Mouse (Mus musculus): ENCODE results near the gene Ccdc189. TPM values are rescaled to one million over a fixed set of nuclear protein-coding genes. Genes with fewer than 3 reads are reported as not detected.
"Not testable (repeated sequence)": the region's sequence is repeated elsewhere in the genome, so short reads cannot be mapped to it uniquely, and the experiment has no call there.

Gene Ccdc189
- polyA plus RNA-seq, 1 experiment = 6.1 TPM

DNA sequence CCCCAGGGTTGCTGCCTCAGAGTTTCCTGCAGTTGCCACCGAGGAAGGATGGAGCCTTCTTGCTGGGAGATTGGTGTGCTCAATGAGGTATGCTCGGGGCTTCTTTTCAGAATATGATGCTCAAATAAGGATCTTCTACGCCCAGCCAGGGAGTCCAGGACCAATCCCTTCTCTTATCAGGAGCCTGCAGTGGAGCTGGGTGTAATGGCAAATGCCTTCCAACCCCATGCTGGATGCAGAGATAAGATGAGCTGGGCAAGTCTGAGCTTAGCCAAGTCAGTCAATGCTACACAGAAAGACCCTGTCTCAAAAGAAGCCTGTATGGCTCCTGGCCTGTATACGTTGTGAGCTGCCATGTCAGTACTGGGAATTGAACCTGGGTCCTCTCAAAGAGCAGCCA is 38.1 kb upstream of the Ccdc189 start:
- no peak overlapping the region for H3K4me3 ChIP-seq
- TF ChIP-seq POLR2A (IDR thresholded peaks at IDR 0.05; ENCODE audit: insufficient read length, low read depth) = no peak
- no peak for TF ChIP-seq CEBPB (IDR thresholded peaks at IDR 0.05; ENCODE audit: insufficient read depth, poor library complexity, severe bottlenecking)
- no peak for TF ChIP-seq REST (IDR thresholded peaks at IDR 0.05; ENCODE audit: insufficient read depth, insufficient read length)

DNA sequence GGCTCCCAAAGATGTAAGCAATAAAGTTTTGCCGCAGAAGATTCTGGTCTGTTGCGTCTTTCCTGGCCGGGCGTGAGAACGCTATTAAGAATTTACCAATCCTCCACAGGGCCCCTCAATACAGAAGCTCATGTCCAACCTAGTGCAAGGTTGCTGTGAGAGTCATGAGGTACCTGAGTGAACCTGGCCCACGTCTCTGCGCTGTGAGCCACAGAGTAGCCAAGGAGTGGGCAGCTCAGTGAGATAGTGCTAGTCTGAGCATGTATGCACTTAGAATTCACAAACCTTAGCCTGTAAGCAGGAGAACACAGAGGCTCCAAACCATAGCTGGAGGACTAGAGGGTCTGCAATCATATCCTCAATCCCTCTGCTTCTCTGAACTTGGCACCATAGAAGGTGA is 37.6 kb upstream of the Ccdc189 start:
- TF ChIP-seq POLR2A (IDR thresholded peaks at IDR 0.05; ENCODE audit: insufficient read length, low read depth) (no peak), REST (IDR thresholded peaks at IDR 0.05; ENCODE audit: insufficient read depth, insufficient read length) (no peak), MYOG (IDR thresholded peaks at IDR 0.05; ENCODE audit: control insufficient read depth in 1 of 3, insufficient read depth in 1 of 3, insufficient read length in 2 of 3, low read depth in 2 of 3) (no peak), TCF12 (IDR thresholded peaks at IDR 0.05; ENCODE audit: insufficient read depth, poor library complexity, severe bottlenecking) (no peak), TCF3 (IDR thresholded peaks at IDR 0.05; ENCODE audit: insufficient read length, low read depth) (no peak), CEBPB (IDR thresholded peaks at IDR 0.05; ENCODE audit: insufficient read depth, poor library complexity, severe bottlenecking) (no peak), POLR2AphosphoS2 (IDR thresholded peaks at IDR 0.05; ENCODE audit: insufficient read length, low read depth) (no peak), MAX (IDR thresholded peaks at IDR 0.05; ENCODE audit: low read depth) (no peak), SRF (IDR thresholded peaks at IDR 0.05; ENCODE audit: control insufficient read depth, insufficient read length, low read depth) (no peak), MYOD1 (IDR thresholded peaks at IDR 0.05; ENCODE audit: control insufficient read depth in 1 of 3, insufficient read length in 2 of 3, low read depth in 2 of 3) (no peak), USF1 (IDR thresholded peaks at IDR 0.05; ENCODE audit: low read depth) (no peak), E2F4 (IDR thresholded peaks at IDR 0.05; ENCODE audit: insufficient read depth) (no peak)
- Histone ChIP-seq H3K4me2 (ENCODE audit: low read depth) (no peak overlapping the region), H3ac (ENCODE audit: control insufficient read depth, insufficient read length) (no peak overlapping the region), H3K36me3 (ENCODE audit: control insufficient read depth, insufficient read depth) (no peaks in the 10 kb centered on the region), H3K27me3 (ENCODE audit: control insufficient read depth, insufficient read depth, insufficient read length) (peaks cover 16% of the 10 kb centered on the region), H3K79me2 (ENCODE audit: control insufficient read depth, insufficient read depth) (no peaks in the 10 kb centered on the region), H3K4me3 (no peak overlapping the region)

More for the DNA sequence above, 38.1 kb upstream of the Ccdc189 start:
- H3ac ChIP-seq (ENCODE audit: control insufficient read depth, insufficient read length) = no peak overlapping the region
- no peaks in the 10 kb centered on the region for H3K79me2 ChIP-seq (ENCODE audit: control insufficient read depth, insufficient read depth)
- H3K36me3 ChIP-seq (ENCODE audit: control insufficient read depth, insufficient read depth) = no peaks in the 10 kb centered on the region
- H3K4me2 ChIP-seq (ENCODE audit: low read depth) = no peak overlapping the region
- peaks cover 16% of the 10 kb centered on the region for H3K27me3 ChIP-seq (ENCODE audit: control insufficient read depth, insufficient read depth, insufficient read length)

- H3K4me3 ChIP-seq; H3K4me2 ChIP-seq (ENCODE audit: low read depth); H3ac ChIP-seq (ENCODE audit: control insufficient read depth, insufficient read length); H3K27me3 ChIP-seq (ENCODE audit: control insufficient read depth, insufficient read depth, insufficient read length); H3K79me2 ChIP-seq (ENCODE audit: control insufficient read depth, insufficient read depth); H3K36me3 ChIP-seq (ENCODE audit: control insufficient read depth, insufficient read depth): not testable (repeated sequence)
Observed at GRCm38 (mm10) chr7:127618402-127618801, 30.0 kb upstream of the Ccdc189 start.

DNA sequence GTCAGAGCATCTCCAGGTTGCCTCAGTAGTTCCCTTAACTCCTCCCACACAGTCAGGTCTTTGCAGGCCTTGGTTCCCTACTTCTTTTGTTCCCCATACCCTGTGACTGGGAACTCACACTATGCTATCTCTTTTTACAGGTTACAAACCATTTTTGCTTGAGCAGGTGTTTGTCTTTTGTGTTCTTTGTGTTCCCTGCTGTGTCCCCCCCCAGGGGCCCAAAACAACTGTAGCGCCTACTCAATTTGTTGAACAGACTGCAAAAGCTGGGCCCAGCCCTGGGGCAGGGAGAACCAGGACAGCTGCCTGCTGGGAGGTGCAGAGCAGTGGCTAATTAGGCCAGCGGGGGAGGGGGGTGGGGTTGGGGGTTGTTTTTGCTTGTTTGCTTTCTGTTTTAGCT is 29.6 kb upstream of the Ccdc189 start:
- H3K36me3 ChIP-seq (ENCODE audit: control insufficient read depth, insufficient read depth) = no peaks in the 10 kb centered on the region
- H3K4me3 ChIP-seq = no peak overlapping the region
- H3ac ChIP-seq (ENCODE audit: control insufficient read depth, insufficient read length) = no peak overlapping the region
- peaks cover 9% of the 10 kb centered on the region for H3K79me2 ChIP-seq (ENCODE audit: control insufficient read depth, insufficient read depth)
- no peak overlapping the region for H3K4me2 ChIP-seq (ENCODE audit: low read depth)
- TF ChIP-seq MAX (IDR thresholded peaks at IDR 0.05; ENCODE audit: low read depth) = no peak
- no peak for TF ChIP-seq MYOG (IDR thresholded peaks at IDR 0.05; ENCODE audit: control insufficient read depth in 1 of 3, insufficient read depth in 1 of 3, insufficient read length in 2 of 3, low read depth in 2 of 3)
- no peak for TF ChIP-seq E2F4 (IDR thresholded peaks at IDR 0.05; ENCODE audit: insufficient read depth)
- H3K27me3 ChIP-seq (ENCODE audit: control insufficient read depth, insufficient read depth, insufficient read length) = no peaks in the 10 kb centered on the region

DNA sequence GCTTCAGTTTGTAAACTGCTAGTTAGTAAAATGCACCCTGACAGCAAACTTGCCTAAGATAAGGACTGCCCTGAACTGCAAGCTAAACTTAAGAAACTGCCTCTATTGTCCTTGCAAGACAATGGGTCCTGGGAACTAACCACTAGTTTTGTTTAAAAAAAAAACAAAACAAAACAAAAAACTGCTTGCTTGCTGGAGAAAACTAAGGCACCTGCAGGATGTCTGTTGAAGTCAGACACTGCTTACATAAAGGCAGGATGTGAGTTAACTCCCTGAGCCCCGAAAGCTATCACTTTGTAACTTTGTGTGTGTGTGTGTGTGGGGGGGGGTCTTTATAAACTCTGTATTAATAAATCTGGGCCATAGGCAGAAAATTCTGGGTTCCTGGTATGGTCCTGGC is 28.5 kb upstream of the Ccdc189 start:
- H3K4me2 ChIP-seq (ENCODE audit: low read depth) = no peak overlapping the region
- H3K36me3 ChIP-seq (ENCODE audit: control insufficient read depth, insufficient read depth) = no peaks in the 10 kb centered on the region
- no peak overlapping the region for H3ac ChIP-seq (ENCODE audit: control insufficient read depth, insufficient read length)
- TF ChIP-seq POLR2A (IDR thresholded peaks at IDR 0.05; ENCODE audit: insufficient read length, low read depth) (no peak), MYOG (IDR thresholded peaks at IDR 0.05; ENCODE audit: control insufficient read depth in 1 of 3, insufficient read depth in 1 of 3, insufficient read length in 2 of 3, low read depth in 2 of 3) (no peak), REST (IDR thresholded peaks at IDR 0.05; ENCODE audit: insufficient read depth, insufficient read length) (no peak), USF1 (IDR thresholded peaks at IDR 0.05; ENCODE audit: low read depth) (no peak)
- H3K79me2 ChIP-seq (ENCODE audit: control insufficient read depth, insufficient read depth) = peaks cover 9% of the 10 kb centered on the region
- no peaks in the 10 kb centered on the region for H3K27me3 ChIP-seq (ENCODE audit: control insufficient read depth, insufficient read depth, insufficient read length)
- no peak overlapping the region for H3K4me3 ChIP-seq

- peaks cover 9% of the 10 kb centered on the region for H3K79me2 ChIP-seq (ENCODE audit: control insufficient read depth, insufficient read depth)
- no peak overlapping the region for H3ac ChIP-seq (ENCODE audit: control insufficient read depth, insufficient read length)
- H3K36me3 ChIP-seq (ENCODE audit: control insufficient read depth, insufficient read depth) = no peaks in the 10 kb centered on the region
- TF ChIP-seq MYOD1 (IDR thresholded peaks at IDR 0.05; ENCODE audit: control insufficient read depth in 1 of 3, insufficient read length in 2 of 3, low read depth in 2 of 3) = no peak
- TF ChIP-seq CEBPB (IDR thresholded peaks at IDR 0.05; ENCODE audit: insufficient read depth, poor library complexity, severe bottlenecking) = no peak
- no peak overlapping the region for H3K4me2 ChIP-seq (ENCODE audit: low read depth)
- H3K4me3 ChIP-seq = peak overlapping the region; percentile 80
- no peaks in the 10 kb centered on the region for H3K27me3 ChIP-seq (ENCODE audit: control insufficient read depth, insufficient read depth, insufficient read length)
Observed at GRCm38 (mm10) chr7:127616336-127616735, 27.9 kb upstream of the Ccdc189 start.
